Mouse (Mus musculus): ENCODE results near the gene Snx29.

DNA sequence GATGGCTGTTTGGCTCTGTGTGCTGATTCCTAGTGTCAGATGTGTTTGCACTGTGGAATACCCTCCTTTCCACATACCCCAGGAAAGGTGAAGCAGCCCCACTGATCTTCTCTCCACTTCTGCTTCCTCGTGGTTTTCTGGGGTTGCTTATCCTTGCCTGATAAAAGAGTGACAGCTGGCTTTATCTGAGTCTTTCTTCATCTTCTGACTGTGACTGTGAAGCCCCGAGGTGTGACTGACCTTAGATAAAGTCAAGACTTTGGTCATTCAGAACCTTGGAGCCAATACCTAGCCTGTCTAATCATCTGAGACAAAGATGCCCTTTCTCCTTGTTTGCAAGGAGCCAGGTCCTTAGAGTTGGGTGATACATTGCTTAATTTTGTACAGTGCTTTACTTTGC is 65.4 kb downstream of the Snx29 start:
- TF ChIP-seq EP300 (IDR thresholded peaks at IDR 0.05; ENCODE audit: low read depth), result no peak
- TF ChIP-seq CTCF (IDR thresholded peaks at IDR 0.05; ENCODE audit: low read depth), result no peak

All from liver, embryonic 14.5 days (tissue).